Mouse (Mus musculus) retina, adult 2 months (tissue): ENCODE measurements at regions not wholly inside any gene's neighbourhood (a gene's known extent, or its start where the extent isn't known, plus 50 kb on each side); places are given as distances from the start of the nearest gene placed in this dataset.

Experiments
- DNase-seq: peaks from one replicate; pipeline ENCODE4 v3.0.0-alpha.2; 2012; ENCODE audit warnings: low read depth, low spot score

- DNase-seq: no peak
Observed at GRCm38 (mm10) chr1:73123012-73123411, 107.3 kb upstream of the Tnp1 start.

GRCm38 (mm10) chr1:73118661-73119060 lies 103.0 kb upstream of the Tnp1 start:
- no peak for DNase-seq

GRCm38 (mm10) chr1:73116526-73116925 lies 100.8 kb upstream of the Tnp1 start:
- no peak for DNase-seq

- DNase-seq: no peak
Observed at GRCm38 (mm10) chr1:73115854-73116253, 100.1 kb upstream of the Tnp1 start.

- DNase-seq: no peak
Observed at GRCm38 (mm10) chr1:73113137-73113536, 97.4 kb upstream of the Tnp1 start.

- no peak for DNase-seq
Observed at GRCm38 (mm10) chr1:73112711-73113110, 97.0 kb upstream of the Tnp1 start.

GRCm38 (mm10) chr1:73111911-73112310 lies 96.2 kb upstream of the Tnp1 start:
- DNase-seq: no peak

- DNase-seq: no peak
Observed at GRCm38 (mm10) chr1:73105856-73106463, 90.3 kb upstream of the Tnp1 start.

- DNase-seq: no peak
Observed at GRCm38 (mm10) chr1:73097645-73098440, 82.1 kb upstream of the Tnp1 start.

- DNase-seq: no peak
Observed at GRCm38 (mm10) chr1:73089636-73090035, 73.9 kb upstream of the Tnp1 start.

- no peak for DNase-seq
Observed at GRCm38 (mm10) chr1:73088494-73088893, 72.8 kb upstream of the Tnp1 start.

- no peak for DNase-seq
Observed at GRCm38 (mm10) chr1:73084946-73085345, 69.2 kb upstream of the Tnp1 start.

- no peak for DNase-seq
Observed at GRCm38 (mm10) chr1:73083396-73083795, 67.7 kb upstream of the Tnp1 start.

GRCm38 (mm10) chr1:73079518-73079917 lies 63.8 kb upstream of the Tnp1 start:
- DNase-seq: no peak

GRCm38 (mm10) chr1:73077156-73077555 lies 61.4 kb upstream of the Tnp1 start:
- DNase-seq: no peak

- DNase-seq: no peak
Observed at GRCm38 (mm10) chr1:73075699-73076373, 60.1 kb upstream of the Tnp1 start.

- no peak for DNase-seq
Observed at GRCm38 (mm10) chr1:73075159-73075558, 59.5 kb upstream of the Tnp1 start.

GRCm38 (mm10) chr1:73074525-73074924 lies 58.8 kb upstream of the Tnp1 start:
- no peak for DNase-seq

- DNase-seq: no peak
Observed at GRCm38 (mm10) chr1:73072237-73072904, 56.7 kb upstream of the Tnp1 start.

GRCm38 (mm10) chr1:73070126-73070525 lies 54.4 kb upstream of the Tnp1 start:
- DNase-seq: no peak
